Mouse (Mus musculus): Measurements from ENCODE around the gene Ror2. TPM values are rescaled to one million over a fixed set of nuclear protein-coding genes. Genes with fewer than 3 reads are reported as not detected.
A peak's percentile ranks its signal among the peaks of the same experiment; 100 is the strongest.

Gene Ror2
- total RNA-seq, 2 experiments from 2014 or later, result 5.3 to 5.8 TPM

DNA sequence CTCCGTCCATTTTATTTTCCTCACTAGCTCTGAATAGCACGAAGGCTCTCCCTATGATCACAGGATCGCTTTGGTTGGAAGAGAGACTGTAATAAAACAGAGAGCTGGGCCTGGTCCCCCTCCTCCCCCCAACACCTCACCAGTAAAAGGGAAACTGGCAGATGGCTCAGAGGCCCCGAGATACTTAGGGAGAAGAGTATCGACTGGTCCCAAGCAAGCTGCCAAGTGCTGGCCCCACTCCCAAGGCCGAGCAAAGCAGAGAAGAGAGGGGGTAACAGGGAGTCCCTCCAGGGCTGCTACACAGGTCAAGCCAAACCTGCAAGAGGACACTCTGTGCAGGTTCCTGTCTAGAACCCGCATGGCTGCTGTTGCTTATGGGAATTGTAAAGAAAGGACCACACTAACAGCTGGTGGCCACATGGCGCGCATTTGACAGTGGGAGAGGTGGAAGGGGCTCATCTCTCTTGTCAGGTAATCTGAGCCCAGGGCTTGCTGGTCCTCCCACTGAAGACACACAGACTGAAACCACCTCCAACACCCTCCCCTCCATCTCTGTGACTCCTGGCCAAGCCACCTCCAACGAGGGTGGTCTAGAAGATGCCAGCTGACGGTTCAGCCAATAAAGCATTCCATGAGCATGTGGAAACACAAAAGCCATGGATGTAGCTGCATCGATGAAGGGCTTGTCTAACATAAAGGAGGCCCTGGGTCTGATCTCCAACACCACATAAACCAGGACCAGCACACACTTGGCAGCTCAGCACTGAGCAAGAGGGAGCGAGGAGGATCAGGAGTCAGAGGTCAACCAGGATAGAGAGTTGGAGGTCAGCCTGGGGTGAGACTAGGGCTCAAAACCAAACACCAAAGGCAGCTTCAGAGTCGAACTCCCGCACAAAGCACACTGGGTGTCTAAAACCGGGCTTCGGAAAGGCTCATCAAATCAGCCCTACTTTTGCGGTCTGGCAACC lies 49.2 kb downstream of the Ror2 start:
- intact Hi-C loops (cut with DNase I), result no loop called here
- DNase-seq, result no peak

GRCm38 (mm10) chr13:53235953-53236352 lies 50.0 kb downstream of the Ror2 start:
- intact Hi-C loops (cut with DNase I), result no loop called here
- DNase-seq, result no peak

DNA sequence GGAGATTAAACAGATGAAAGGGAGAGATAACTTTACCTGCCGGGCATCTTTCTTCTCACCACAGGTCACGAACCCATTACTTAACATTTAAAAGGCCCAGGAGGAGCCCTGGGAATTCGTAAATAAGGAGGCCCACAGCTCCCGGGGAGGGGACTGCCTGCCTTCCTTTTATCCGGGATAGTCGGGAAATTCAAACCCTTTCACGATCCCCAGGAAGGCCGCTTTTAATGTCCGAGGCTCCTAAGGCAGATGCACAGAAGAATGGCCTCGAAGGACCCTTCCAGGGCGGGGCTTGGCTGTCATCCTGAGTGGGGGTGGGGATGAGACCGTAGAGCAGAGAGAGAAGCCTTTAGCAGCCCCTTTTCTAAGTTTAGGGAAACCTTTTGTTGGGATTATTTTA lies 51.1 kb downstream of the Ror2 start:
- DNase-seq, result peak in 1 of 2 experiments; percentile 34
- intact Hi-C loops (cut with DNase I), result no loop called here

- intact Hi-C loops (cut with DNase I), result no loop called here
- no peak for DNase-seq
These were observed 51.8 kb downstream of the Ror2 start for GRCm38 (mm10) chr13:53233826-53234786.

GRCm38 (mm10) chr13:53233381-53233780 lies 52.5 kb downstream of the Ror2 start:
- DNase-seq, result peak; percentile 57 to 64

GRCm38 (mm10) chr13:53232419-53232818 lies 53.5 kb downstream of the Ror2 start:
- no peak for DNase-seq
- intact Hi-C loops (cut with DNase I), result no loop called here

More at GRCm38 (mm10) chr13:53233381-53233780, 52.5 kb downstream of the Ror2 start:
- intact Hi-C loops (cut with DNase I), result no loop called here

DNA sequence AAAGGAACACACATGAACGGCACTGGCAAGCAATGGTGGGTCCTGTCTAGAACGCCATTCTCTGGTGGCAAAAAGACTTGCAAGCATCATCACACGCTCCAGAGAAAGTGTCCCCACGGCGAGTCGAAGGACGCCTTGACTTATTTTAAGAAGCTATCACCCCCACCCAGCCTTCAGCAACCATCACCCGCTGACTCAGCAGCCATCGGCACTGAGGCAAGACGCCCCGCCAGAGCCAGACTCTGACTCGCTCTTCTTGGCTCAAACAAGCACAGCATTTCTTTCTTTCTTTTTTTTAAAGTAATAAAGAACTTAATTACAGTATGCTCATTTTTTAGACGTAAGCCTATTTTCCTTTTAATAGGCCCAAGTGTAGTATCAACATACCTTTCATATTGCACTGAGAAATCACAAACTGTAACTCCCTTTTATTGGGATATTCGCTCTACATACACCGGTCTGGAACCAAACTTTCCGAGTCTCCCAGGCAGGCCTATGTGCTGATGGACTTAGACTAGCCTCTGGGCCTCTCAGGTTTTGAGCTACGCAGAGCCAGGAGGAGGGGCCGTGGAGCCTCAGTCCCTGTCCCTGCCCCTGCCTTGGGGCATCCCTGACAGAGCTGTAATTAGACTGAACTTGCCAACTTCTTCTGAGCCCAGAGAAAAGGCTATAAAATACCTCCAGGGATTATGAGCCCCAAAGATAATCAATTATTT lies 55.3 kb downstream of the Ror2 start:
- peak; percentile 49 to 52 for DNase-seq
- intact Hi-C loops (cut with DNase I), result no loop called here

DNA sequence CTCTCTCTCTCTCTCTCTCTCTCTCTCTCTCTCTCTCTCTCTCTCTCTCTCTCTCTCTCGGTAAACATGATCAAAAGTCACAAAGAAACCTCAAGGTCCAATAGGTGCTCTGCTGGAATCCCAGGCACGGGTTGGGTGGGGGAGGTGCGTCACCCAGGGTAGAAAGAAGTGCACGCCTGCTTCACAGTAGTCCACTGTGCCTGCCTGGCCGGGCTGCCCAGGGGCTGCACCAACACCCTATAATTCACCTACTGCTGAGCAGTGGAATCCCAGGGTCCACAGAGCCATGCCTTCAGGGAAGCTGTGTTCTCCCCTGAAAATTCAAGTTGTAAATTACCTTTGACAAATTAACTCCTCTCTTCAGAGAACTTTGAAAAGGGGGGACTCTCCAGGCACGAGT lies 58.9 kb downstream of the Ror2 start:
- intact Hi-C loops (cut with DNase I), result no loop called here
- no peak for DNase-seq

DNA sequence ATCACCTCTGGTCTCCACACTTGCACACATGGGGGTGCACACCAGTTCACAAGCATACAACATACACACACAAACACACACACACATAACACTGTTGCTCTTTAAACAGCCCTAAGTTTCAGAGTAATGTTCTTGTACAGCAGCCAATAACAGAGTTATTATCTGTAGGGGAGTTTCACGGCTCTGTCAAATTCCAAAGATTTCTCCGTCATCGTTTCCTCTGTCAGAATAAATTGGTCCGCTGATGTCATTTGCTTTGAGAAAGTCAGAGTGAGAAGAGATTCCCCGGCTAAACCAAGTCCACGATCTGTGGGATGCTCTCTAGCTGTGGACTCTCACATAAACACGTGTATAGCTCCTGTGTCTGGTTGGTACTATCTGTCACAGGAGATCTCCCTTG lies 59.5 kb downstream of the Ror2 start:
- peak; percentile 39 to 46 for DNase-seq
- intact Hi-C loops (cut with DNase I), result no loop called here

- DNase-seq, result no peak
- intact Hi-C loops (cut with DNase I), result no loop called here
These were observed 60.0 kb downstream of the Ror2 start for GRCm38 (mm10) chr13:53225925-53226324.

- no peak for DNase-seq
- intact Hi-C loops (cut with DNase I), result no loop called here
These were observed 64.7 kb downstream of the Ror2 start for GRCm38 (mm10) chr13:53221176-53221575.

- intact Hi-C loops (cut with DNase I), result no loop called here
- no peak for DNase-seq
These were observed 66.0 kb downstream of the Ror2 start for GRCm38 (mm10) chr13:53219889-53220288.

DNA sequence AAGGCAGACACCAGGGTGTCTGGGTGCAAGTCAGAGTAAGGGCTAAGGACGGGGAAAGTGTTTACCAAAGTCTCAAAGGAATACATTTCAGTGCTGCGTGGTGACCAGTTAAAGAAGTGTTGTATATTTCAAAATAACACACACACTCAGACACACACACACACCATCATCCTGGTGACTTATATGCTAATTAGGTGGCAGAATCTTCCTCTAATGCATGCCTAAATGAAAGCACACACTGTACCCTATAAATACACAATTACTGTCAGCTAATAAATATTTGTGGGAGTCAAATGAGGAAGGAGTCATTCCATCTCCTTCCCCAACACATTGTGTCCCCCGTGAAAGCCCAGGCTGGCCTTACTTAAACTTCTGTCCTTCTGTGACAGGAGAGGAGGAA lies 66.5 kb downstream of the Ror2 start:
- DNase-seq, result no peak
- intact Hi-C loops (cut with DNase I), result no loop called here

GRCm38 (mm10) chr13:53217396-53217975 lies 68.4 kb downstream of the Ror2 start:
- intact Hi-C loops (cut with DNase I), result no loop called here
- peak; percentile 31 to 42 for DNase-seq

DNA sequence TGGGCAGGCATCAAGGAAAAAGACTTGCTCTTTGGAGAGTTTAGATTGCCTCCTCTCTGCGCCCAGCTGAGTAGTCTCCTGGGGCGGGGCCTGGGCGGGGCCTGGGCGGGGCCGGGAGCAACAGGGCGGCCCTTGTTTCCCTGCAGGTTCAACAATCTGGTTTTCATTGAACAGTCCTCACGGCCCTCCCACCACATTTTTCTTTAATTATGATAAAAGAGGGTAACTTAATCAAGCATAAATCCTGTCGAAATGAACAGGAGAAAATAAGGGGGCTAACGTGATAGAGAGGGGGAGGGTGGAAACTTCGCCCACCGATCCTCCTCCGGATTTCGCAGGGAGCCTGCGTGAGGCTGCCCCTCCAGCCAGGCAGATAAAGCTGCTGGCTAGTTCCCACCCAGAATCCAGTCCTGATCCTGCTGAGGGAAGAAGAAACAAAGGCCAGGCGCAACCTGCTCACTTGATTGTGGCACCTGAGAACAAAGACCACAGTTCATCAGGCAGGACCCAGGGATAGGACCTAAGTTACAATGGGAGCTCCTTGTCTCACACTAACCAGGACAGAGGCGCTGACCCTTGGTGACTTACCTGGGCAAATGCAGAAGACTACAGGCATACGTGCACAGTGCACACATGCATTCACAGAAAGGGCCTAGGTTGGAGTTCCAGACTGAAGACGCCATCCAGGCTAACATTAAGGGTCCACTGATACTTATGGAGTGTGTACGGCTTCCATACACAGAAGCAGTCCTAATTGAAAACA lies 73.8 kb downstream of the Ror2 start:
- DNase-seq, result no peak
- intact Hi-C loops (cut with DNase I), result no loop called here

DNA sequence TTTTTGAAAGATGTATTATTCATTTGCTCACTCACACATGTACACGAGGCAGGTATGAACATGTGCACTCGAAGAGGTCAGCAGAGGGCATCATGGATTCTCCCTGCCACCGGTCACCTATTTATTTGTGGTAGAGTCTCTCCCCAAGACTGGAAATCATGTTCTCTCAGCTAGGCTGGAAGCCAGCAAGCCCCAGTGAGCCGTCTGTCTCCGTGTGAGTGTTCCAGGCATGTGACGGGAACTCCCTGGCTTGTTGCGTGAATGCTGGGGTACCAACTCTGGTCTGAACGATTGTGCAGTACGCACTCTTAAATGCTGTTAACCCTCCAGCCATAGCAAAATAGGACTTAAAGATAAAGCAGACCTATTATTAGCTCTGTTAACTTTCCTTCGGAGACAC lies 77.4 kb downstream of the Ror2 start:
- intact Hi-C loops (cut with DNase I), result no loop called here

GRCm38 (mm10) chr13:53205128-53205911 lies 80.6 kb downstream of the Ror2 start:
- peak; percentile 37 to 40 for DNase-seq
- intact Hi-C loops (cut with DNase I), result no loop called here

More for the DNA sequence above, 77.4 kb downstream of the Ror2 start:
- DNase-seq, result no peak

GRCm38 (mm10) chr13:53202439-53202830 lies 83.5 kb downstream of the Ror2 start:
- intact Hi-C loops (cut with DNase I), result no loop called here
- DNase-seq, result no peak

Data from heart, postnatal 10 days (tissue).